Mouse (Mus musculus): ENCODE data around the gene 2210011C24Rik. TPM values are rescaled to one million over a fixed set of nuclear protein-coding genes. Genes with fewer than 3 reads are reported as not detected.

Gene 2210011C24Rik
- polyA plus RNA-seq, 1 experiment from 2014 or later, result 1.9 TPM

DNA sequence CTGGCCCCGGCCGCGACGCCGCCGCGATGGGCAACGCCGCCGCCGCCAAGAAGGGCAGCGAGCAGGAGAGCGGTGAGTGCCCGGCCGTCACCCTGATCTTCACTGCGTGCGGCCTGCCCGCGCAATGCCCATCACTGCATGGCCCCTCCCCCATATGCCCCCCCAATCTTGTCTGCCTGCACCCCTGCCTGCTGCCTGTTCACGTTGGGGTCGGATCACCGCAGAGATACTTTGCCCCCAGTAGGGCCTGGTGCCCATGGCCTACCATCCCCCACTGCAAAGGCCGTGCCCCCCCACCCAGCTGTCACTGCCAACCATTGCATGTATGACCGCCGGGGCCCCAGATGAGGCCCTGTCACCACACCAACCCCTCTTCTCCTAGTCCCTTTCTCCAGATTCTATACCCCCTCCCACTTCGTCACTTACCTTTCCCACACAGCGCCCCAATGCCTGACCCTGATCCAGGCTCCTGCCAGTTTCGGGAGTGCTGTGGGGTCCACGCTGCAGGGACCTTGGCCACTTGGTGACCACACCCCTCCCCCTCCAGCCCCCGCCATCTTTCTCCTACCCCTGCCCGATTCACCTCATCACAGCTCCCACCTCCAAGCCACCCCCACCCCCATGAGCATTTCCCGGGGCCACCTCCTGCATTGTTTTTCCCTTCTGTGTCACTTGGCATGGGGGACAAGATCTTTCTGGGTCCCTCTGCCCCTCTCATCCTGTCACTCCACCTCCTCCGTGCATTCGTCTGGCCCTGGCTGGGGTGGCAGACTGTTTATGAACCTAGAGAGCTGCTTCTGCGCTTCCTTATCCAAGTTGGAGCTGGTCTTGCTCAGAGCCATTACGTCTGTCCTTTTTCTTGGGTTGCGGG lies 38.6 kb downstream of the 2210011C24Rik start:
- 12% methylated on average over 32 of the region's 37 CpGs for WGBS (ENCODE audit: missing documents)
- Histone ChIP-seq H3K4me3 (ENCODE audit: inconsistent target) (peak overlapping the region; percentile 79), H3K79me2 (ENCODE audit: inconsistent target) (peaks cover 53% of the 10 kb centered on the region), H3K27ac (0 out of 2 replicates have a peak overlapping the region, but pooled peaks have one; percentile 5), H3K36me3 (ENCODE audit: inconsistent target) (no peaks in the 10 kb centered on the region)

DNA sequence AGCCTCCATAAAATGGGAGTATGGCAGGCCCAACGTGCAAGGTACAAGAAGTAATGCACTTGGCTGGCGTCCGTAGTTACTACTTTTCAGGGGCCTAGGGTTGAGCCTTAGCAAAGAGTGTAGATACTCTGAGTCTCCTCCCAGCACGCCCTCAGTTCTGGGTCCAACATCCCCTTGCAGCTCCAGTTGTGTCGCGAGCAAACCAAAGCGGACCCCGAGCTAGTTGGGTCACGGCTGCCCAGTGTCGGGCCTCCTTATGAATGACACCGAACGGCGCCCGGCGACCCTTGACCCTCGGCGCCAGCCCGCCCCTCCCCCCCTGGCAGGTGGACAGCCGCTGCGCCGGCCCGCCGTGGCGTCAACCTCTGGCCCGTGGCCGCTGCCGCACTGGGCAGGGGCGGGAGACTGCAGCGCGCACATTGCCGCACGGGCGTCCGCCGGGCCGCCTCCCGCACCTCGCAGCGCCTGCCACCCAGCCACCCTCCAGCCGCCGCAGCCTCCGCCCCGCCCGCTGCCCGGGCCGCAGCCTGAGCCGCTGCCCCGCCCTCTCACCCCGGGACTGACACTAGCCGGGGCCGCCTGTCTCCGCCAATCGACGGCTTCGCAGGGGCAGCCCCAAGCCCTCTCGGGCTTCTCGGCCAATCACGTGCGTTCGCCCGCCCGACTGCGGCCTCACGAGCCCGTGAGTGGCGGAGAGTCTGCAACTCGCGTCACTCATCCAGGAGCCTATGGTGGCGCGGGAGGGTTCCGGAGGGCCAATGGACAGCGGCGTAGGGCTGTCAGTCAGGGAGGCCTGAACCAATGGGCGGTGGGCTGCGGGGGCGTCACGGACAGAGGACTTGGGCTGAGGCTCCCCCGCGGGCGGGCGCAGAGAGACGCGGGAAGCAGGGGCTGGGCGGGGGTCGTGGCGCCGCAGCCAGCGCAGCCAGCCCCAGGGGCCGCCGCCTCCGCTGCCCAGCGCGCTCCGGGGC lies 39.5 kb downstream of the 2210011C24Rik start, which contains the start of gene Prkaca:
Gene Prkaca (plus strand): TSS at position 844 of the 971 bp plus-strand sequence.
- H3K27ac ChIP-seq, result 0 out of 2 replicates have a peak within 1 kb of the TSS, but pooled peaks have one; percentile 5
- WGBS (ENCODE audit: missing documents), result under 1% methylated on average over 80 of the region's 94 CpGs
- H3K36me3 ChIP-seq (ENCODE audit: inconsistent target), result no peaks in the 10 kb centered on the region
- peaks cover 43% of the 10 kb centered on the region for H3K79me2 ChIP-seq (ENCODE audit: inconsistent target)
- peak within 1 kb of the TSS; percentile 79 for H3K4me3 ChIP-seq (ENCODE audit: inconsistent target)

DNA sequence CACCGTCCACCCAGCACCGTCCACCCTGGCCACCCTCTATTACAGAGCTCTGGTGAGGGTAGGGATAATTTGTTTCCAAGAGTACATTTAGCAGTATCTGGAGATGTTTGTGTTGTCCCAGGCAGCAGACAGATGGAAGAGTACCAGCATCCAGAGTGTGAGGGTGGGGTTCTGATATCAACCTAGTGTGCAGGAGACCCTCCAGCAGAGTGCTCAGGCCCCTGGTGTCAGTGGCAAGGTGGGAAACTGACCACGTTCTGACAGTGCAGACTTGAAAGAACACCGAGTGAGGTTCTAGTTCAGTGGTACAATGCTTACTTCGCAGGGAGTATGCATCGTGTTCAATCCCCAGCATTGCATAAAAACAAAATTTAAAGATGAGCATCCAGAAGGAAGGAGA lies 40.3 kb downstream of the 2210011C24Rik start:
- no peaks in the 10 kb centered on the region for H3K36me3 ChIP-seq (ENCODE audit: inconsistent target)
- WGBS (ENCODE audit: missing documents), result 83% methylated on average over 5 of the region's 6 CpGs
- H3K79me2 ChIP-seq (ENCODE audit: inconsistent target), result peaks cover 35% of the 10 kb centered on the region
- H3K4me3 ChIP-seq (ENCODE audit: inconsistent target), result peak overlapping the region; percentile 33; the same call in 1 of the 2 replicates
- H3K27ac ChIP-seq, result no peak overlapping the region

GRCm38 (mm10) chr8:83971121-83971520 lies 40.9 kb downstream of the 2210011C24Rik start:
- Histone ChIP-seq H3K36me3 (ENCODE audit: inconsistent target) (no peaks in the 10 kb centered on the region), H3K27ac (no peak overlapping the region), H3K4me3 (ENCODE audit: inconsistent target) (no peak overlapping the region), H3K79me2 (ENCODE audit: inconsistent target) (peaks cover 30% of the 10 kb centered on the region)
- WGBS (ENCODE audit: missing documents), result 92% methylated on average over 3 of the region's 4 CpGs

GRCm38 (mm10) chr8:83967701-83968100 lies 44.3 kb downstream of the 2210011C24Rik start:
- H3K79me2 ChIP-seq (ENCODE audit: inconsistent target), result peaks cover 5% of the 10 kb centered on the region; the same call in 1 of the 2 replicates
- no peak overlapping the region for H3K27ac ChIP-seq
- H3K36me3 ChIP-seq (ENCODE audit: inconsistent target), result no peaks in the 10 kb centered on the region
- WGBS (ENCODE audit: missing documents), result 98% methylated on average over 7 of the region's 7 CpGs
- no peak overlapping the region for H3K4me3 ChIP-seq (ENCODE audit: inconsistent target)

DNA sequence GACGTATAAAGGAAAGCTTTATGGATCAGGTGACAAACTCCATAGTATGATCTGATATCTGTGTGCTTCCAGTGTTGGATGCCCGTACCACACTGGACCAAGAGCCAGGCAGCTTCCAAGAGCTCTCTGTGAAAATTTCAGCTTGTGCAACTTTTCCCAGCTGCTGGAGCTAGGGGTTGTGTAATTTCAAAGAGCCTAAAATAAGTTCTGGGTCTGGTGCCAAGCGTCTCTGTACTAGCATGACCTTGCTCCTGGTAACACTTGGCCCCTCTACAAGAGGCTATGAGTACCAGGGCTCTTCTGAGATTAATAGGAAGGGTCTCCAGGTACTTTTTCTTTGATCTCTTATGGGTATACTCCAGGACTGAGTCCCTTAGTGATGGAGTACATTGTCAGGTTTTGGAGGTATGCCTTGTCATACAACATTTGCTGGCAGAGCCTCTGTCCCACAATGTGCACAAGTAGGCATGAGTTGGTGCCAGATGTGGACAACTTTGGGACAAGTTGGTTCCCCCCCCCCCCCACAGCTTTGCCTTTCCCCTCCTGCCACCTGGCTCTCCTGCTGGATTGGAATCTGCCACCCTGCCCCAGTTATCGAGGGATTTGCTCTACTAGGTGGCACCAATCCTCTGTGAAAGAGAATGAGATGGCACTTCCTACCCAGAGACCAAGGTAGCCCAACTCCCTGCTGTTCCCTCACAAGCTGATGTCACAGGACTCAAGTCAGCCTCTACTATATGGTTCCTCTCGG lies 47.8 kb downstream of the 2210011C24Rik start:
- Histone ChIP-seq H3K36me3 (ENCODE audit: inconsistent target) (no peaks in the 10 kb centered on the region), H3K4me3 (ENCODE audit: inconsistent target) (no peak overlapping the region), H3K79me2 (ENCODE audit: inconsistent target) (peaks cover 40% of the 10 kb centered on the region), H3K27ac (no peak overlapping the region)
- 72% methylated on average over 4 of the region's 5 CpGs for WGBS (ENCODE audit: missing documents)

Other genes with a start within 250 kb of the 2210011C24Rik start
- gene Adgrl1, start 112.1 kb downstream of the 2210011C24Rik start, polyA plus RNA-seq (2018), result 0.04 to 0.09 TPM (median 0.05 TPM) in 3 replicates
- 0.06 to 0.11 TPM (median 0.07 TPM) in 3 replicates for gene Gm10644, start 57.0 kb downstream of the 2210011C24Rik start, polyA plus RNA-seq (2018)
- 3.8 to 22.0 TPM (median 9.5 TPM) in 3 replicates for gene Asf1b, start 56.7 kb downstream of the 2210011C24Rik start, polyA plus RNA-seq (2018)
- 59.2 to 70.1 TPM (median 67.5 TPM) in 3 replicates for gene Prkaca, start 39.2 kb downstream of the 2210011C24Rik start, polyA plus RNA-seq (2018)
- 25.5 to 39.0 TPM (median 26.7 TPM) in 3 replicates for gene Samd1, start 14.5 kb downstream of the 2210011C24Rik start, polyA plus RNA-seq (2018)
- not detected in 3 replicates for gene 1700067K01Rik, start 10.7 kb downstream of the 2210011C24Rik start, polyA plus RNA-seq (2018)
- 0.07 TPM in 1 of 3 replicates, not detected in the others for gene Palm3, start 9.3 kb upstream of the 2210011C24Rik start, polyA plus RNA-seq (2018)
- 0.17 to 0.37 TPM (median 0.25 TPM) in 3 replicates for gene Il27ra, start 30.4 kb upstream of the 2210011C24Rik start, polyA plus RNA-seq (2018)
- gene Rln3, start 32.8 kb upstream of the 2210011C24Rik start, polyA plus RNA-seq (2018), result not detected in 3 replicates
- 0.32 to 0.52 TPM (median 0.41 TPM) in 3 replicates for gene Gm10643, start 53.0 kb upstream of the 2210011C24Rik start, polyA plus RNA-seq (2018)
- 3.6 to 8.6 TPM (median 4.9 TPM) in 3 replicates for gene Rfx1, start 54.7 kb upstream of the 2210011C24Rik start, polyA plus RNA-seq (2018)
- gene Dcaf15, start 92.6 kb upstream of the 2210011C24Rik start, polyA plus RNA-seq (2018), result 8.5 to 14.2 TPM (median 10.7 TPM) in 3 replicates
- not detected in 3 replicates for gene Podnl1, start 113.8 kb upstream of the 2210011C24Rik start, polyA plus RNA-seq (2018)
- gene Cc2d1a, start 135.8 kb upstream of the 2210011C24Rik start, polyA plus RNA-seq (2018), result 21.7 to 24.3 TPM (median 22.4 TPM) in 3 replicates
- gene 4930432K21Rik, start 135.9 kb upstream of the 2210011C24Rik start, polyA plus RNA-seq (2018), result 0.41 to 0.82 TPM (median 0.47 TPM) in 3 replicates
- not detected in 3 replicates for gene Nanos3, start 173.0 kb upstream of the 2210011C24Rik start, polyA plus RNA-seq (2018)
- 5.1 to 8.7 TPM (median 7.9 TPM) in 3 replicates for gene Zswim4, start 224.9 kb upstream of the 2210011C24Rik start, polyA plus RNA-seq (2018)
- gene D8Ertd738e, start 237.5 kb upstream of the 2210011C24Rik start, polyA plus RNA-seq (2018), result 203 to 260 TPM (median 230 TPM) in 3 replicates
- 2.2 to 7.5 TPM (median 6.1 TPM) in 3 replicates for gene Mri1, start 245.2 kb upstream of the 2210011C24Rik start, polyA plus RNA-seq (2018)

All from macrophage (primary cell).